Mouse (Mus musculus) heart, embryonic 14.5 days (tissue): ENCODE results near the gene Gjb3. TPM values are rescaled to one million over a fixed set of nuclear protein-coding genes. Genes with fewer than 3 reads are reported as not detected.
A peak's percentile ranks its signal among the peaks of the same experiment; 100 is the strongest.

Experiments
- ATAC-seq: fragments of 200-750 bp; cut with Nextera tagmentation; 2 replicates; pipeline ENCODE4 v1.8.0; 2017; ENCODE audit warnings: low read depth, moderate TSS enrichment; ENCODE audit not compliant: insufficient number of reproducible peaks, insufficient read depth, low FRiP score
- H3K27ac ChIP-seq, 2 experiments: fragments of 200-500 bp in 1 of 2; fragments of 300-500 bp in 1 of 2; sonication (generic) in 1 of 2; replicated peaks in 1 of 2; 2 replicates each; pipeline ENCODE4 v1.5.1; 2012 to 2014; ENCODE audit warnings: low read depth in 2 of 2, low read length in 2 of 2, control low read depth in 1 of 2, mild to moderate bottlenecking in 1 of 2, mixed read lengths in 1 of 2; ENCODE audit not compliant: control insufficient read depth in 1 of 2, insufficient read depth in 1 of 2
- H3K27me3 ChIP-seq: fragments of 300-500 bp; sonication (generic); 2 replicates; pipeline ENCODE4 v1.6.1; 2014; ENCODE audit warnings: mild to moderate bottlenecking, low read length, control low read depth; ENCODE audit not compliant: control insufficient read depth, insufficient read depth
- H3K36me3 ChIP-seq: fragments of 300-500 bp; sonication (generic); 2 replicates; pipeline ENCODE4 v1.6.1; 2014; ENCODE audit warnings: mild to moderate bottlenecking, control low read depth, low read length, mixed read lengths; ENCODE audit not compliant: control insufficient read depth, insufficient read depth
- H3K4me1 ChIP-seq, 2 experiments: fragments of 200-500 bp in 1 of 2; fragments of 300-500 bp in 1 of 2; sonication (generic) in 1 of 2; 2 replicates each; pipeline ENCODE4 v1.6.1; 2012 to 2014; ENCODE audit warnings: low read length in 2 of 2, control low read depth in 1 of 2, mixed read lengths in 1 of 2; ENCODE audit not compliant: control insufficient read depth in 2 of 2, insufficient read depth in 2 of 2
- H3K4me2 ChIP-seq: fragments of 300-500 bp; sonication (generic); 2 replicates; pipeline ENCODE4 v1.6.1; 2014; ENCODE audit warnings: mild to moderate bottlenecking, low read length
- H3K4me3 ChIP-seq, 2 experiments: fragments of 200-500 bp in 1 of 2; fragments of 300-500 bp in 1 of 2; sonication (generic) in 1 of 2; 2 replicates each; pipeline ENCODE4 v1.5.1; 2012 to 2014; ENCODE audit warnings: low read length in 2 of 2, mild to moderate bottlenecking in 2 of 2, control low read depth in 1 of 2, low read depth in 1 of 2, moderate library complexity in 1 of 2; ENCODE audit not compliant: control insufficient read depth in 1 of 2, insufficient read depth in 1 of 2
- H3K9ac ChIP-seq: fragments of 300-500 bp; sonication (generic); 2 replicates; pipeline ENCODE4 v1.6.1; 2014; ENCODE audit warnings: mild to moderate bottlenecking, low read length
- H3K9me3 ChIP-seq: fragments of 300-500 bp; sonication (generic); 2 replicates; pipeline ENCODE4 v1.6.1; 2016; ENCODE audit warnings: low read length, control low read depth; ENCODE audit not compliant: control insufficient read depth
- WGBS: fragments of 180-500 bp; shearing (Covaris S2); extraction: QIAGEN DNeasy Blood & Tissue Kit; methylation state at CpG from one replicate; pipeline ENCODE4 v1.1.7; 2014; 5-methylcytosine and 5-hydroxymethylcytosine counted together
- polyA plus RNA-seq: library from polyadenylated mRNA; unstranded; fragments of >200 nt; fragmentation: Nextera tagmentation; extraction: Ambion mirVana; gene quantifications from 2 replicates; pipeline ENCODE4 v1.2.1, GENCODE M21; 2014

The Gjb3 gene
- polyA plus RNA-seq, 1 experiment from 2014 or later, result 0.12 TPM

GRCm38 (mm10) chr4:127334870-127335504, 4.3 kb upstream of the Gjb3 start:
- Histone ChIP-seq H3K4me2 (no peak overlapping the region), H3K27me3 (peaks cover 31% of the 10 kb centered on the region), H3K9me3 (no peaks in the 10 kb centered on the region), H3K4me1 (peaks cover 5 to 7% of the 10 kb centered on the region in 2 experiments; a peak in 3 of 4 replicates), H3K9ac (no peak overlapping the region), H3K27ac (no peak overlapping the region), H3K36me3 (no peaks in the 10 kb centered on the region), H3K4me3 (no peak overlapping the region)
- WGBS, result 32% methylated on average over 5 of the region's 5 CpGs
- ATAC-seq, result no peak

DNA sequence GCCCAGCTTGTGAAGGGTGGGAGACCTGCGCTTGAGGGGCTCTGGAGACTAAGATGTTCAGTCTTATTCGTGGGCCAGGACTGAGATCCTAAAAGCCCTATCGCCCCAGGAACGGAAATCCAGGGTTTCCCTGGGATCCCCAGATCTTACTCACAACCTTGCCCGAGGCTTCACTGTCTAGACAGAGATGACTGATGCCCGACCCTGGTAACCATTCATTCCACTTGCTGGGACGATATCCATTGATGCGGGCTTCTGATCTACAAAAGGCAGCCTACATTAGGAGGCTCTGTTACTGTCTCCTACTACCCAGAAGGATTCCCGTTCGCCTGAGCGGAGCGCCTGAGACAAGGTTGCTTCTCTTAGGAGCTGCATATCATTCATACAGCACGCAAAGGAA, 527 bp upstream of the Gjb3 start:
- H3K4me3 ChIP-seq, result no peak overlapping the region
- no peak for ATAC-seq
- no peak overlapping the region for H3K9ac ChIP-seq
- no peaks in the 10 kb centered on the region for H3K36me3 ChIP-seq
- 27% methylated on average over 13 of the region's 13 CpGs for WGBS
- peaks cover 64% of the 10 kb centered on the region for H3K27me3 ChIP-seq
- peaks cover 5 to 10% of the 10 kb centered on the region in 2 experiments; a peak in 3 of 4 replicates for H3K4me1 ChIP-seq
- no peaks in the 10 kb centered on the region for H3K9me3 ChIP-seq
- no peak overlapping the region for H3K27ac ChIP-seq
- no peak overlapping the region for H3K4me2 ChIP-seq

DNA sequence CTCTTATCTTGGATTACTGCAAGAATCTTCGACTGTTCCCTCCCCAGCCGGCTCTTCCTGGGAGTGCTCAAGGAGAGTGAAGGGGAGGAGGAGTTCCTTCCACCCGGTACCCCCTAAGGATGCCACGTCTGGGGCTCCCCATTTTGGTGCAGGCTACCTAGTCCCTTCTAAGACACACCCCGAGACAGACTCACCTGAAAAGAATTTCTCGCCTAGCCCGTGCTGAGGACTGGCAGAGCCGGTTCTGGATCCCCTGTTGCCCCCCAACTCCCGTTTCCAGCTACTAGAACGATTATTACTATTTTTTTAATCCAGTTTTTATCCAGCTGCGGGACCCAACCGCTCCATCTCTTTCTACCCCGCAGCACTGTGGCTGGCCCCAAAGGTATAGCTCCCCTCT, 893 bp downstream of the Gjb3 start:
- Histone ChIP-seq H3K4me3 (peak overlapping the region in 1 of 2 experiments; percentile 13; a peak in 1 of 4 replicates), H3K36me3 (no peaks in the 10 kb centered on the region), H3K9ac (no peak overlapping the region), H3K27me3 (peaks cover 75% of the 10 kb centered on the region), H3K4me1 (peaks cover 5 to 10% of the 10 kb centered on the region in 2 experiments; a peak in 3 of 4 replicates), H3K4me2 (peak overlapping the region; percentile 53), H3K9me3 (no peaks in the 10 kb centered on the region), H3K27ac (no peak overlapping the region)
- WGBS, result 2% methylated on average over 13 of the region's 13 CpGs
- ATAC-seq, result no peak

DNA sequence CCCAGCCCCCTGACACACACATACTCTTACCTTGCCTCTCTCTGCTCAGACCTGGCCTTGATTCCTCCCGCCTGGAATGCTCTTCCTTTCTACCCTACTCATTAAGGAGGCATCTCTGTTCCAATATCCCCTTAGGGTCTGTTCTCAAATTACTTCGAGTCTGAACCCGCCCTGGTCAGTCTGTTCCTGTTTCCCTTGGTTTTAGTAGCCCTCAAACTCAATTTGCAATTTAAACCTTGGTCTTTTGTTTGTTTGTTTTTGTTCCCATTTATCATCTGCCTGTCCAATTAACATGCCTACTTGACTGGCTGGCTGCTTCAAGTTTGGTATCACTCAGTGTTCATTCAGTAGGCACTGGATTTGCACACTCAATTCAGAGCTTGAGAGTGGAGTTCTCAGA, 1.6 kb downstream of the Gjb3 start:
- Histone ChIP-seq H3K36me3 (no peaks in the 10 kb centered on the region), H3K9me3 (no peaks in the 10 kb centered on the region), H3K27me3 (peaks cover 73% of the 10 kb centered on the region), H3K4me3 (no peak overlapping the region), H3K9ac (no peak overlapping the region), H3K4me1 (peaks cover 5 to 10% of the 10 kb centered on the region in 2 experiments; a peak in 3 of 4 replicates), H3K27ac (no peak overlapping the region), H3K4me2 (no peak overlapping the region)
- ATAC-seq, result no peak
- WGBS, result 22% methylated on average over 3 of the region's 3 CpGs

GRCm38 (mm10) chr4:127328378-127328777, 2.3 kb downstream of the Gjb3 start:
- H3K27me3 ChIP-seq, result peaks cover 73% of the 10 kb centered on the region
- no peak overlapping the region for H3K27ac ChIP-seq
- WGBS, result 44% methylated on average over 7 of the region's 7 CpGs
- no peak for ATAC-seq
- H3K36me3 ChIP-seq, result no peaks in the 10 kb centered on the region
- H3K9ac ChIP-seq, result no peak overlapping the region
- no peaks in the 10 kb centered on the region for H3K9me3 ChIP-seq
- no peak overlapping the region for H3K4me3 ChIP-seq
- no peak overlapping the region for H3K4me2 ChIP-seq
- H3K4me1 ChIP-seq, result peaks cover 5 to 10% of the 10 kb centered on the region in 2 experiments; a peak in 3 of 4 replicates

DNA sequence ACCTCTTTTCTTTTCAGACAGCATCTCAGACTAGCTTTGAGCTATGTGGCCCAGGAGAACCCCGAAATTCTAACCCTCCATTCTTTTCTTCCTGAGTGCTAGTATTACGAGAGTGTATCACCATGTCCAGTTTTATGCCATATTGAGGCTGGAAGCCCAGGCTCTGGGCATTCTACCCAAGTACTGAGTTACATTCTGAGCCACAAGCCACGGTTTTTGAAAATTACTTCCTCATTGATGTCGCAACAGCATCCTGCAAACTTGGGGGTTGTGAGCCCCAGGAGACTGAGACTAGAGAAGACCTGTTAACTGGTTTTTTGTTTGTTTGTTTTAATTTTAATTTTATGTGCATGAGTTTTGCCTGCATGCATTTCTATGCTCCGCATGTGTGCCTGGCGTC, 2.9 kb downstream of the Gjb3 start:
- Histone ChIP-seq H3K4me3 (no peak overlapping the region), H3K27ac (no peak overlapping the region), H3K27me3 (peaks cover 73% of the 10 kb centered on the region), H3K4me2 (no peak overlapping the region), H3K9ac (no peak overlapping the region), H3K4me1 (peaks cover 5 to 10% of the 10 kb centered on the region in 2 experiments; a peak in 3 of 4 replicates), H3K9me3 (no peaks in the 10 kb centered on the region), H3K36me3 (no peaks in the 10 kb centered on the region)
- WGBS, result 55% methylated on average over 6 of the region's 6 CpGs
- ATAC-seq, result no peak

DNA sequence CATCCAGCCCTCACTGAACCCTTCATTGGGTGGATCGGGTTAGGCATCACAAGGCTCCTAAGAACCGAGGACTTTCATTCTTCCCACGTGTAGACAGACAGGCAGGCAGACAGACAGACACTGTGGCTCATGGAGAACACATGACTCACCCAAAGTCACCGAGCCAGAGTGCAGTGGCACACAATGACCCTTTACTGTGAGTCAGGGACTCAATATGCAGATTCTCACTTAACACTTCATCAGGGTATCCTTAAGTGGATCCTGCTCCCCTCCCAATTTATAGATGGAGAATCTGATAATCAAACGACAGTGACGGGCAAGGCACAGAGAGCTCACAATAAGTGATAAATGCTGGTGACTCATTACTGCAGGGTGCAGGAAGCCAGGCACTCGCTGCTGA, 3.4 kb downstream of the Gjb3 start:
- H3K4me1 ChIP-seq, result peaks cover 5 to 10% of the 10 kb centered on the region in 2 experiments; a peak in 3 of 4 replicates
- peaks cover 69% of the 10 kb centered on the region for H3K27me3 ChIP-seq
- 21% methylated on average over 7 of the region's 7 CpGs for WGBS

GRCm38 (mm10) chr4:127325276-127325675, 5.4 kb downstream of the Gjb3 start:
- Histone ChIP-seq H3K27ac (no peak overlapping the region), H3K4me1 (peaks cover 0 to 5% of the 10 kb centered on the region in 2 experiments; a peak in 3 of 4 replicates), H3K4me3 (no peak overlapping the region), H3K36me3 (no peaks in the 10 kb centered on the region), H3K9me3 (no peaks in the 10 kb centered on the region), H3K9ac (no peak overlapping the region), H3K27me3 (peaks cover 49% of the 10 kb centered on the region), H3K4me2 (no peak overlapping the region)
- 82% methylated on average over 5 of the region's 5 CpGs for WGBS
- ATAC-seq, result no peak

More for the DNA sequence above, 3.4 kb downstream of the Gjb3 start:
- H3K9me3 ChIP-seq, result no peaks in the 10 kb centered on the region
- no peak overlapping the region for H3K4me2 ChIP-seq
- no peak overlapping the region for H3K4me3 ChIP-seq
- no peaks in the 10 kb centered on the region for H3K36me3 ChIP-seq
- H3K9ac ChIP-seq, result no peak overlapping the region
- no peak for ATAC-seq
- no peak overlapping the region for H3K27ac ChIP-seq
